Mouse (Mus musculus) ES-Bruce4 (cell line): ENCODE measurements at regions not wholly inside any gene's neighbourhood (a gene's known extent, or its start where the extent isn't known, plus 50 kb on each side); places are given as distances from the start of the nearest gene placed in this dataset.

ENCODE experiments used
- H3K27ac ChIP-seq: 2 replicates; pipeline ENCODE4 v1.5.1; 2012; ENCODE audit warnings: low read length, inconsistent platforms; ENCODE audit not compliant: insufficient read depth
- H3K27me3 ChIP-seq: 2 replicates; pipeline ENCODE4 v1.6.1; 2012; ENCODE audit warnings: mild to moderate bottlenecking, low read length, inconsistent platforms; ENCODE audit not compliant: control insufficient read depth, poor library complexity, insufficient read depth, severe bottlenecking
- H3K36me3 ChIP-seq: 2 replicates; pipeline ENCODE4 v1.6.1; 2012; ENCODE audit warnings: inconsistent platforms, mild to moderate bottlenecking, low read length, moderate library complexity; ENCODE audit not compliant: control insufficient read depth, poor library complexity, insufficient read depth, severe bottlenecking
- H3K4me1 ChIP-seq: one replicate; pipeline ENCODE4 v1.8.1; 2011; ENCODE audit warnings: low read length; ENCODE audit not compliant: control insufficient read depth, insufficient read depth
- H3K4me3 ChIP-seq: 2 replicates; pipeline ENCODE4 v1.5.1; 2011; ENCODE audit warnings: low read depth, mild to moderate bottlenecking, low read length
- H3K9ac ChIP-seq: 2 replicates; pipeline ENCODE4 v1.6.1; 2012; ENCODE audit warnings: low read depth, mild to moderate bottlenecking, inconsistent platforms; ENCODE audit not compliant: poor library complexity, severe bottlenecking
- H3K9me3 ChIP-seq: replicated peaks from 2 replicates; pipeline ENCODE4 v1.6.1; 2012; ENCODE audit warnings: mild to moderate bottlenecking, low read length, inconsistent platforms; ENCODE audit not compliant: control insufficient read depth, poor library complexity, insufficient read depth, severe bottlenecking
- CTCF ChIP-seq: IDR thresholded peaks from one replicate; pipeline ENCODE4 v1.8.1; 2011; ENCODE audit warnings: low read depth, low read length
- EP300 ChIP-seq: IDR thresholded peaks from 2 replicates; pipeline ENCODE4 v1.6.1; 2011; ENCODE audit warnings: low read depth, low read length; ENCODE audit not compliant: insufficient read depth
- POLR2A ChIP-seq: IDR thresholded peaks from one replicate; pipeline ENCODE4 v1.8.1; 2011; ENCODE audit warnings: low read length; ENCODE audit not compliant: insufficient read depth

DNA sequence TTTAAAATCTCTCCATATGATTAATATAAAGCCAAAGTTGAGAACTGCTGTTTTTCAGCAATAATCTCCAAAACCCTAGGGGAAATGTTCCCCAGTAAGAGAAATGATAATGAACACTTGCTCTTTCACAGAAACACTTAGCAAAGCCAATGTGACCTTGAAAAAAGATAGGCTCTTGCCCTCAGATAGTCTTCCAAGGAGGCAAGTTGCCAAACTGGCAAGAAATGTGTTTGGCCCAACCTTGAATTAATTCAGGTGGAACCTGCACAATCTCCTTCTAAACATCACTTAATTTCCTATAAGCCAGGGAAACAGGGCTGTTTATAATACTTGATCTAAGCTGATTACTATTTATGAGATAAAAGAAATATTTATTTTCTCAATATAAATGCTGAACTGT, 244.0 kb upstream of the Gnaz start:
- TF ChIP-seq EP300 (no peak), CTCF (no peak), POLR2A (no peak)
- no peak overlapping the region for H3K4me3 ChIP-seq
- no peaks in the 10 kb centered on the region for H3K36me3 ChIP-seq
- peaks cover 10% of the 10 kb centered on the region; the same call in 1 of the 2 replicates for H3K9me3 ChIP-seq
- H3K4me1 ChIP-seq = no peaks in the 10 kb centered on the region
- H3K9ac ChIP-seq = no peak overlapping the region
- H3K27ac ChIP-seq = no peak overlapping the region
- H3K27me3 ChIP-seq = no peaks in the 10 kb centered on the region

DNA sequence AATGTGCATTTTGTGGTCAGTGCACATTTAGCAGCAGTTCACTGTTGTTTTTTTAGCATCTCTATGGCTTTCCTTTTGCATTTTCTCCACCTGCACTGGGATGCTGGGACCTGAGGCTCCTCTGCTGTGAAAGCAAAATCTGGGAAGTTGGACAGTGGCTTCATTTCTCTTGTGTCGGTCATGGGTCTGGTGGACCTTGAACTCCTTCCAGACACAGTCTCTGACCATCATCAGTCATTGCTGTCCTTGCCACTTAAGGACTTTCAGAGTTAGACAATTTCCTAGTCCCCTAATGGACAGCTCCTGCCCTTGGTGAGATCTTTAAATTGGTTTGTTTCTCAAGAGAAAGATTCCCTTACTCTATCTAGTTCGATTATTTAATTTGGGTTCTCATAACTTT, 217.5 kb upstream of the Gnaz start:
- H3K4me1 ChIP-seq = no peaks in the 10 kb centered on the region
- no peak overlapping the region for H3K4me3 ChIP-seq
- H3K9me3 ChIP-seq = no peaks in the 10 kb centered on the region
- no peak overlapping the region for H3K27ac ChIP-seq
- TF ChIP-seq EP300 = no peak
- no peak for TF ChIP-seq CTCF
- no peak for TF ChIP-seq POLR2A
- H3K27me3 ChIP-seq = no peaks in the 10 kb centered on the region
- H3K36me3 ChIP-seq = no peaks in the 10 kb centered on the region
- no peak overlapping the region for H3K9ac ChIP-seq

DNA sequence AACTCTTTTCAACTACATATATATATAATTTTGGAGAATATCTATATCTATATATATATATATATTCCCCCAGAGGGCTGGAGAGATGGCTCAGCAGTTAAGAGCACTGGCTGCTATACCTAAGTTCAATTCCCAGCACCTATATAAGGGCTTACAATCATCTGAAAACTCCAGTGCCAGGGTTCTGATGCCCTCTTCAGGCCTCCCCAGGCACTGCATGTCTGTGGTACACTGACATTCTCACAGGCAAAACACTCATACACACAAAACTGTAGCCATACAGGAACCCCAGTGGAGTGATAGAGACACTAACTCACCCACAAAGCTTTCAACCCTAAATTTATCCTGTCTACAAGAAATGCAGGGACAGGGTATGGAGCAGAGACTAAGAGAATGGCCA, 216.1 kb upstream of the Gnaz start:
- Histone ChIP-seq H3K4me3 (no peak overlapping the region), H3K27me3 (no peaks in the 10 kb centered on the region), H3K36me3 (no peaks in the 10 kb centered on the region), H3K9me3 (no peaks in the 10 kb centered on the region), H3K9ac (no peak overlapping the region), H3K27ac (no peak overlapping the region), H3K4me1 (no peaks in the 10 kb centered on the region)
- TF ChIP-seq CTCF (peak; percentile 60), EP300 (no peak)

DNA sequence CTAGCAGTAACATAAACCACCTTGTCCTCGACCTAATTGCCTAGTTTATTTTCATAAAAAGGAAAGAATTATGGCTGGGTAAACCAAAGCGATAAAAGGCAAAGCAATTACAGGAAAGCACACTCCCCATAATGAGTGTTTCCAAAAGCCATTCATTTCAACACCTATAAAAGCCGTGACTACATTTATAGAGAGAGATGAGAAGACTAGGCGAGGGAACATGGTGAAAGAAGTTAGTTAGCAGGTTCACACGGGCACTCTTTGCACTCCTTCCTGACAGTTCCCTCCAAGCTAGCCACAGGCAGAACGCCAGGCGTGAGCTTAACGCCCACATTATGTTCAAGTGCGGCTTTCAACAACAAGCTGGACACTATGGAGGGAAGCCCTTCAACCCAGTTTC, 206.2 kb upstream of the Gnaz start:
- TF ChIP-seq POLR2A = no peak
- TF ChIP-seq CTCF = no peak
- TF ChIP-seq EP300 = no peak
- Histone ChIP-seq H3K27me3 (no peaks in the 10 kb centered on the region), H3K36me3 (no peaks in the 10 kb centered on the region), H3K27ac (no peak overlapping the region), H3K4me1 (no peaks in the 10 kb centered on the region), H3K4me3 (no peak overlapping the region), H3K9me3 (no peaks in the 10 kb centered on the region), H3K9ac (no peak overlapping the region)

DNA sequence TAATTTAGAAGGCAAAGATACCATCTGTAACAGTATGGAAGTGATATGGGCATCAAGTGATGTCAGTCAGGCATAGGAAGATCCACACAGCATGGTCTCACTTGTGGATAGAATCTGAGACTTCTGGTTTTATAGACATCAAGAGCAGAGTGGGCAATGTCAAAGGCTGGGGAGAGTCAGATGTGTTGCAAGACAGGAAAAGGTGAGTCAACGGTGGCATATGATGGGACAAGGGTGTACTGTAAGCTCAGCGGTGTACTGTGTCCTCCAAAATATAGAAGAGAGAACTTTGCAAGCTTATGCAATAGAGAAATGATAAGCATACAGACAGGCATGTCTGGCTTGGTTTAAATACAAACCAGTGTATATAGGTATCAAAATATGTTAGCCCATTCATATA, 177.7 kb upstream of the Gnaz start:
- Histone ChIP-seq H3K4me1 (no peaks in the 10 kb centered on the region), H3K9ac (no peak overlapping the region), H3K36me3 (no peaks in the 10 kb centered on the region), H3K9me3 (no peaks in the 10 kb centered on the region), H3K27me3 (no peaks in the 10 kb centered on the region), H3K4me3 (no peak overlapping the region), H3K27ac (no peak overlapping the region)
- TF ChIP-seq EP300 (no peak), POLR2A (no peak), CTCF (no peak)

DNA sequence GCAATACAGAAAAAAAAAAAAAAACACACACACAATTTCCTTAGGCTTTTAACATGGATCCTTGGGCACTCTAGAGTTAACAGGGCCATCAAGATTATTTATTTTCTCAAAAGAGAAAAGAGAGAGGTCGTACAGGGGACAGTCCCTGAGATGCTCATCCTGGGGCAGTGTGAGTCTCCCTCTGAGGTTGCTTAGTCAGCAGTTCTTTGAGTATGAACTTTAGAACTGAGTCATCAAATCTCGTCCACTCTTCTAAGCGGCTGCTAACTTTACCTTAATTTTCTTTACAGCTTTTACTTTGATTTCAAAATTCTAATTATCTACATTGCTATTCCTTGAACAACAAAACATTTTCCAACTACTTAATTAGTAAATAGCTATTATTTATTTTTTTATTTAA, 177.0 kb upstream of the Gnaz start:
- Histone ChIP-seq H3K27me3 (no peaks in the 10 kb centered on the region), H3K4me1 (no peaks in the 10 kb centered on the region), H3K27ac (no peak overlapping the region), H3K4me3 (no peak overlapping the region), H3K9me3 (no peaks in the 10 kb centered on the region), H3K9ac (no peak overlapping the region), H3K36me3 (no peaks in the 10 kb centered on the region)
- no peak for TF ChIP-seq EP300
- no peak for TF ChIP-seq POLR2A
- TF ChIP-seq CTCF = no peak

DNA sequence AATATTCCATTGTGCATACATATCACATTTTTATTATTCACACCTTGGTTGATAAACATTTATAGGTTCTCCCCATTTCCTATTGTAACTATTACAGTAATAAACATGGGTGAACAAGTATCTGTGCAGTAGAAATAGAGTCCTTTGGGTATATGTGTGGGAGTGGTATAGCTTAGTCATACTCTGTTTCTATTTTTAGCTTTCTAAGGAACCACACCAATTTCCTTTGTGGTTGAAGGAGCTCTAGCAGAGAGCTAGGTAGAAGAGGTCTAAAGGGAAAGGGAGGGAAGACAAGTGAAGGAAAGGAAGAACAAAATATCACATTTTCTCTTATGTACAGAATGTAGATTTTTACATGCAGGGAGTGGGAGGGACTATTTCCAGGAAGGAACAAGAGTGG, 143.6 kb upstream of the Gnaz start:
- no peak overlapping the region for H3K9ac ChIP-seq
- H3K27ac ChIP-seq = no peak overlapping the region
- no peaks in the 10 kb centered on the region for H3K27me3 ChIP-seq
- TF ChIP-seq POLR2A (no peak), EP300 (no peak), CTCF (no peak)
- no peak overlapping the region for H3K4me3 ChIP-seq
- H3K4me1 ChIP-seq = no peaks in the 10 kb centered on the region
- H3K36me3 ChIP-seq = no peaks in the 10 kb centered on the region
- no peaks in the 10 kb centered on the region for H3K9me3 ChIP-seq
